Comparison of ENCODE assay signal across 27 mouse cellular contexts in the genomic region with DNA sequence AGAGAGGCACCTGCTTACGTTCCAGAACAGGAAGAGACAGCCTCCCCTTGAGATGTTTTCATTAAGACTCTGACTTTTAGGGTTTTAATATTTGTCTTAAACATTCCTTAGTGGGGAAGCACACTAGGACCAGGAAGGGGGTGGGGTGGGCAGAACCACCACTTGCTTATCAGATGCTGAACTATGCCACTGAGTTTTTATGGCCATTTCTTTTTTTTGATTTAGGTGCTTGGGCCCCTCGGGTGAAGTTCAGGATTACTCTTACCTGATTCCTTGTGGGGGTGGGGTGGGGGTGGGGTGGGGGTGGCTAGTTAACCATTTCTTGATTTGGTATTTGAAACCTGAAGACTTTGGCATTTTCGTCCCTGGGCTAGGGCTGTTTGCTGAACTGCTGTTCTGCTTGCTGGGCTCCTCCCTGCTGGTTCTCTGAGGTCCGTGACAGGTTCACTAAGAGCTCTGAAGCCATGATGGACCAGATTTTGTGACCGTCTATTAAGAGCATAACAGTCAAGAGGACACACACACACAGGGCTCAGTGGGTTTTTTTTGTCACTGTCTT. TPM values are rescaled to one million over a fixed set of nuclear protein-coding genes. Genes with fewer than 3 reads are reported as not detected.
DNase-seq lines count a peak whose midpoint lies in the region; ATAC-seq and TF ChIP-seq lines count a peak whose summit lies in the region.
"Had no signal": no experiment of that assay in that cellular context is flagged by ENCODE, and none has a peak within 500 bp of the region (broad histone marks: within the 10 kb centered on the region; RNA-seq: fewer than 3 reads in every experiment).

No protein-coding gene starts in this region.

- H3K4me3 ChIP-seq in kidney, embryonic 14.5 days (ENCODE audit: low read length), result no peak overlapping the region
- H3K4me3 ChIP-seq in kidney, postnatal 0 days (replicated peaks; ENCODE audit: low read depth, low read length), result no peak overlapping the region
- no peak overlapping the region for H3K4me3 ChIP-seq in intestine, embryonic 15.5 days (replicated peaks)
- no peak overlapping the region for H3K4me3 ChIP-seq in intestine, embryonic 16.5 days (ENCODE audit: low read length)
- H3K4me3 ChIP-seq: embryonic facial prominence, embryonic 10.5 days; embryonic facial prominence, embryonic 13.5 days; erythroblast, embryonic 14.5 days; forebrain, embryonic 12.5 days; forebrain, embryonic 15.5 days; heart, adult 2 months; heart, embryonic 10.5 days; heart, embryonic 13.5 days had no signal

- H3K9me3 ChIP-seq in kidney, embryonic 14.5 days (ENCODE audit: control insufficient read depth, low read length), result no peaks in the 10 kb centered on the region
- H3K9me3 ChIP-seq in kidney, postnatal 0 days (replicated peaks; ENCODE audit: low read length), result no peaks in the 10 kb centered on the region
- H3K9me3 ChIP-seq in intestine, embryonic 15.5 days, result no peaks in the 10 kb centered on the region
- no peaks in the 10 kb centered on the region for H3K9me3 ChIP-seq in intestine, embryonic 16.5 days (ENCODE audit: control insufficient read depth, low read length)
- H3K9me3 ChIP-seq: embryonic facial prominence, embryonic 10.5 days; embryonic facial prominence, embryonic 13.5 days; forebrain, embryonic 12.5 days; forebrain, embryonic 15.5 days; heart, embryonic 10.5 days; heart, embryonic 13.5 days had no signal

- H3K4me2 ChIP-seq in kidney, embryonic 14.5 days (replicated peaks; ENCODE audit: low read depth, low read length), result no peak overlapping the region
- no peak overlapping the region for H3K4me2 ChIP-seq in kidney, postnatal 0 days (ENCODE audit: low read length)
- H3K4me2 ChIP-seq in intestine, embryonic 15.5 days (replicated peaks), result no peak overlapping the region
- H3K4me2 ChIP-seq in intestine, embryonic 16.5 days (ENCODE audit: low read depth, low read length), result 0 out of 2 replicates have a peak overlapping the region, but pooled peaks have one; percentile 6
- H3K4me2 ChIP-seq: embryonic facial prominence, embryonic 13.5 days; forebrain, embryonic 12.5 days; forebrain, embryonic 15.5 days; heart, embryonic 13.5 days; hindbrain, embryonic 14.5 days had no signal

- no peaks in the 10 kb centered on the region for H3K27me3 ChIP-seq in kidney, embryonic 14.5 days (ENCODE audit: control insufficient read depth, insufficient read depth, low read length)
- no peaks in the 10 kb centered on the region for H3K27me3 ChIP-seq in kidney, postnatal 0 days (ENCODE audit: insufficient read depth, low read length)
- no peaks in the 10 kb centered on the region for H3K27me3 ChIP-seq in intestine, embryonic 15.5 days (replicated peaks)
- no peaks in the 10 kb centered on the region for H3K27me3 ChIP-seq in intestine, embryonic 16.5 days (replicated peaks; ENCODE audit: control insufficient read depth, insufficient read depth, low read length)
- H3K27me3 ChIP-seq: embryonic facial prominence, embryonic 13.5 days; forebrain, embryonic 12.5 days; forebrain, embryonic 15.5 days had no signal

- DNase-seq in kidney, adult 9 months, result peak; percentile 69
- DNase-seq in kidney, postnatal 0 days (ENCODE audit: low spot score), result no peak
- DNase-seq in kidney, adult 18-20 months, result no peak
- no peak for DNase-seq in left cerebral cortex, postnatal 25 days (ENCODE audit: low spot score in 2 of 2)
- DNase-seq: adrenal gland, adult 8-10 months; adrenal gland, postnatal 25 days; cerebellum, adult 11-12 months; cerebellum, adult 8-10 months; cerebellum, postnatal 10 days; cerebellum, postnatal 36 days; gastrocnemius, postnatal 36 days; heart, adult 2 months; heart, postnatal 14 days; heart, postnatal 4 days had no signal

- ATAC-seq in kidney, embryonic 14.5 days (ENCODE audit: low FRiP score, low TSS enrichment), result no peak
- ATAC-seq in kidney, postnatal 0 days (replicated peaks; ENCODE audit: low FRiP score, low read depth), result no peak
- ATAC-seq in intestine, embryonic 15.5 days, result peak; percentile 65
- peak; percentile 53 for ATAC-seq in intestine, embryonic 16.5 days
- ATAC-seq: activated CD4-positive, CD25-positive, alpha-beta regulatory T cell, adult 4 months; CD4-positive, CD25-positive, alpha-beta regulatory T cell, adult 4 months; forebrain, embryonic 15.5 days had no signal

- intact Hi-C loops in left cerebral cortex, postnatal 25 days (cut with DNase I), result no loop called here

- H3K36me3 ChIP-seq in kidney, embryonic 14.5 days (ENCODE audit: control insufficient read depth, insufficient read depth, low read length), result no peaks in the 10 kb centered on the region
- H3K36me3 ChIP-seq in kidney, postnatal 0 days (ENCODE audit: insufficient read depth, low read length), result no peaks in the 10 kb centered on the region
- no peaks in the 10 kb centered on the region for H3K36me3 ChIP-seq in intestine, embryonic 15.5 days
- no peaks in the 10 kb centered on the region for H3K36me3 ChIP-seq in intestine, embryonic 16.5 days (ENCODE audit: control insufficient read depth, insufficient read depth, low read length)
- H3K36me3 ChIP-seq: forebrain, embryonic 12.5 days; forebrain, embryonic 15.5 days; heart, embryonic 10.5 days had no signal

- H3K4me1 ChIP-seq in kidney, embryonic 14.5 days (ENCODE audit: control insufficient read depth, insufficient read depth, low read length), result peaks cover 39% of the 10 kb centered on the region
- H3K4me1 ChIP-seq in kidney, postnatal 0 days (replicated peaks; ENCODE audit: insufficient read depth, low read length), result peaks cover 24% of the 10 kb centered on the region
- H3K4me1 ChIP-seq in intestine, embryonic 15.5 days (replicated peaks), result peaks cover 17% of the 10 kb centered on the region
- H3K4me1 ChIP-seq in intestine, embryonic 16.5 days (ENCODE audit: control insufficient read depth, insufficient read depth, low read length), result peaks cover 13% of the 10 kb centered on the region
- H3K4me1 ChIP-seq: forebrain, embryonic 15.5 days had no signal

- no peak for TF ChIP-seq CTCF in kidney, postnatal 0 days (IDR thresholded peaks at IDR 0.05; ENCODE audit: low read depth)

- 30% methylated on average over 5 of the region's 5 CpGs for WGBS in kidney, embryonic 14.5 days
- WGBS in kidney, postnatal 0 days, result 36% methylated on average over 5 of the region's 5 CpGs
- WGBS in intestine, embryonic 15.5 days, result 36% methylated on average over 5 of the region's 5 CpGs
- 35% methylated on average over 5 of the region's 5 CpGs for WGBS in intestine, embryonic 16.5 days

- H3K9ac ChIP-seq in kidney, embryonic 14.5 days (ENCODE audit: low read depth, low read length), result no peak overlapping the region
- H3K9ac ChIP-seq in kidney, postnatal 0 days (ENCODE audit: low read depth, low read length), result no peak overlapping the region
- H3K9ac ChIP-seq in intestine, embryonic 15.5 days, result no peak overlapping the region
- no peak overlapping the region for H3K9ac ChIP-seq in intestine, embryonic 16.5 days (ENCODE audit: low read depth, low read length)
- H3K9ac ChIP-seq: embryonic facial prominence, embryonic 13.5 days; forebrain, embryonic 12.5 days; forebrain, embryonic 15.5 days; heart, embryonic 13.5 days; hindbrain, embryonic 14.5 days had no signal

- H3K27ac ChIP-seq in kidney, embryonic 14.5 days (ENCODE audit: low read depth, low read length), result no peak overlapping the region; the same call in 1 of the 2 replicates
- 0 out of 2 replicates have a peak overlapping the region, but pooled peaks have one; percentile 21 for H3K27ac ChIP-seq in kidney, postnatal 0 days
- H3K27ac ChIP-seq in intestine, embryonic 15.5 days, result no peak overlapping the region
- H3K27ac ChIP-seq in intestine, embryonic 16.5 days (ENCODE audit: low read length), result no peak overlapping the region; the same call in 1 of the 2 replicates
- H3K27ac ChIP-seq: embryonic facial prominence, embryonic 10.5 days; embryonic facial prominence, embryonic 13.5 days; forebrain, embryonic 12.5 days; forebrain, embryonic 15.5 days; heart, adult 2 months; heart, embryonic 10.5 days; heart, embryonic 13.5 days; hindbrain, embryonic 14.5 days had no signal

RNA-seq across cellular contexts. Expression of a gene that starts 44.9 kb away (rescaled TPM):
- 4.5 and 5.4 TPM in 2 replicates for polyA plus RNA-seq in kidney, embryonic 14.5 days (2014; fragmentation: Nextera tagmentation; extraction: Ambion mirVana)
- polyA plus RNA-seq in kidney, postnatal 0 days (2015; fragmentation: Nextera tagmentation; extraction: Ambion mirVana), result 2.7 and 2.9 TPM in 2 replicates
- 0.99 and 1.4 TPM in 2 replicates for polyA plus RNA-seq in intestine, embryonic 15.5 days (2015; fragmentation: Nextera tagmentation; extraction: Ambion mirVana)
- polyA plus RNA-seq in intestine, embryonic 16.5 days (2015; fragmentation: Nextera tagmentation; extraction: Ambion mirVana), result 0.80 and 0.88 TPM in 2 replicates
- total RNA-seq in left cerebral cortex, postnatal 25 days (2021), result 10 to 100 TPM; 33.9 to 36.5 TPM

Comparison
In these comparisons a context has a peak if more than half of its experiments do, and no peak if none do; other contexts are left out.
1. ATAC-seq: peak in intestine, embryonic 15.5 days (single experiment) and intestine, embryonic 16.5 days (single experiment); none in kidney, embryonic 14.5 days (single experiment) and kidney, postnatal 0 days (single experiment).